Mouse (Mus musculus): ENCODE data around the gene Gli1.

- no peak for TF ChIP-seq POLR2A (IDR thresholded peaks at IDR 0.05; ENCODE audit: low read depth, low read length)
- TF ChIP-seq CTCF (IDR thresholded peaks at IDR 0.05; ENCODE audit: extremely low read depth, insufficient read length, insufficient replicate concordance, low read depth, low read length) = no peak
Measured at GRCm38 (mm10) chr10:127336952-127337351, 4.8 kb downstream of the Gli1 start.

Measured in small intestine, adult 2 months (tissue).